Mouse (Mus musculus) E14TG2a.4 (cell line): ENCODE data around the gene Pkn2.
A peak's percentile ranks its signal among the peaks of the same experiment; 100 is the strongest.

Experiments used
- H3K27me3 ChIP-seq: 2 replicates; pipeline ENCODE4 v1.6.1; 2014; ENCODE audit warnings: low read length, control low read depth; ENCODE audit not compliant: insufficient read depth
- H3K36me3 ChIP-seq: 2 replicates; pipeline ENCODE4 v1.6.1; 2014; ENCODE audit warnings: low read length, control low read depth; ENCODE audit not compliant: insufficient read depth
- H3K4me1 ChIP-seq: replicated peaks from 2 replicates; pipeline ENCODE4 v1.6.1; 2014; ENCODE audit warnings: low read depth, low read length, control low read depth
- H3K4me3 ChIP-seq: replicated peaks from 2 replicates; pipeline ENCODE4 v1.5.1; 2014; ENCODE audit warnings: mild to moderate bottlenecking, low read length
- H3K9me3 ChIP-seq: 2 replicates; pipeline ENCODE4 v1.6.1; 2014; ENCODE audit warnings: low read length, control low read depth
- CTCF ChIP-seq: conservative IDR thresholded peaks from 2 replicates; pipeline ENCODE4 v1.5.1; 2014; ENCODE audit warnings: low read length
- NANOG ChIP-seq: IDR thresholded peaks from 2 replicates; pipeline ENCODE4 v1.6.1; 2014; ENCODE audit warnings: borderline replicate concordance, low read length, mixed read lengths
- POU5F1 ChIP-seq: IDR thresholded peaks from 2 replicates; pipeline ENCODE4 v1.6.1; 2014; ENCODE audit warnings: low read length, borderline replicate concordance

Pkn2 gene

DNA sequence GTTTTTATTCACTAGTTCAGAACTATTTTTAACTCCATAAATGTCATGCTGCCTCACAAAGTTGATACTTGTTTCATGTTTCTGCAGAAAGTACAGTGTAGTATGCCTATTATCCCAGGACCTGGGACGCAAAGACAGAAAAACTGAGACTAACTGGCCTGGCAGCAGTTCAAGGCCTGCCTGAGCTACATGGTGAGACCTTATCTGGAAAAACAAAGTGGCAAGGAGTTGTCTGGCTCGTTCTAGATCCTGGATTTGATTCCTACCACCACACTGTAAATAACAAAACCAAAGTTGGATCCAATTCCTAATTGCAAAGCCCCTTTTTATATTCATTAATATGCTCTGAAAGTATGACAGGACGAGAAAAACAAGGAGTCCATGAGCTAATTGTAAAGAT is 25.0 kb downstream of the Pkn2 start:
- TF ChIP-seq CTCF (no peak), NANOG (no peak), POU5F1 (no peak)
- Histone ChIP-seq H3K27me3 (no peaks in the 10 kb centered on the region), H3K4me3 (no peak overlapping the region), H3K36me3 (peaks cover 7% of the 10 kb centered on the region; the same call in 1 of the 2 replicates), H3K9me3 (no peaks in the 10 kb centered on the region), H3K4me1 (peaks cover 11% of the 10 kb centered on the region; the same call in 1 of the 2 replicates)

DNA sequence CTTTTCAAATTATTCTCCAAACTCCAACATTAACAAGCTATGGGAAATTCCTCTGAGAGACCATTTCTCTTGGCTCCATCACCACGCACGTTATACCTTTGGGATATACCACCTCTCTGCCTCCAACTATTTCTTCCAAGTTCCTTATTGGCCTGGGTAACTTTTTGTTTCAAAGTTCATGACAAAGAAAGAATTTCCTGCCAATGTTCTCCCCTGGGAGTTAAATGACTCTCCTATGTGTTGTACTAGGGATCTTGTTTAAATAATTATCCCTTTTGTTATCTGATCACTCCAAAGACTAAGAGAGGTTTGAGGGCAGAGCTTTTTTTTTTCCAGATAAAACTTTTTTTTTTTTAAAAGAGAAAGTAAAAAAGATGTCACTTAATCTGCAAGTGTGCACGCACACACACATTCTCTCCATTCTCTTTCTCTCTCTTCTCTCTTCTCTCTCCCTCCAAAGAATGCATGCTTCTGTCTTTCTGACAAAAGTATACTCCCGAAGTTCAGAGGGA is 25.8 kb downstream of the Pkn2 start:
- TF ChIP-seq CTCF (no peak), NANOG (no peak), POU5F1 (no peak)
- Histone ChIP-seq H3K9me3 (no peaks in the 10 kb centered on the region), H3K4me1 (peaks cover 11% of the 10 kb centered on the region; the same call in 1 of the 2 replicates), H3K36me3 (peaks cover 7% of the 10 kb centered on the region; the same call in 1 of the 2 replicates), H3K27me3 (no peaks in the 10 kb centered on the region), H3K4me3 (no peak overlapping the region)

DNA sequence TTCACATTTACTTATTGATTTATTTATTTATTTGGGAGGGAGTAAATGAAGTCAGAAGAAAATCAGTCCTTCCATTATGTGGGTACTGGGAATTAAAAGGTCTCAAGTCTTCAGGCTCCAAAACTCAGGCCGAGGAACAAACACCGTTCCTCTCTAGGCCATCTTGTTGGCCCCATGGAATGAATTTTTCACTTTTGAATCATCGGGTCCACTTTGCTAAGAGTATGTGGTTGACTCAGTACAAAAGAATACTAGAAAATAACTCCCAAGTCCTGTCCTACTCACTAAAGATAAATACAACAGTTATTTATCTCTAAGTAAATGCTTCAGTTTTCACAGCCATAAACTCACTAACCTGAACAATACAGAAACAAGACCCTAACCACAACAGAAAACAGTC is 28.9 kb downstream of the Pkn2 start:
- H3K36me3 ChIP-seq: peaks cover 13% of the 10 kb centered on the region; the same call in 1 of the 2 replicates
- peaks cover 11% of the 10 kb centered on the region; the same call in 1 of the 2 replicates for H3K4me1 ChIP-seq
- no peaks in the 10 kb centered on the region for H3K27me3 ChIP-seq
- no peak overlapping the region for H3K4me3 ChIP-seq
- H3K9me3 ChIP-seq: no peaks in the 10 kb centered on the region
- TF ChIP-seq NANOG: no peak
- no peak for TF ChIP-seq POU5F1
- no peak for TF ChIP-seq CTCF

DNA sequence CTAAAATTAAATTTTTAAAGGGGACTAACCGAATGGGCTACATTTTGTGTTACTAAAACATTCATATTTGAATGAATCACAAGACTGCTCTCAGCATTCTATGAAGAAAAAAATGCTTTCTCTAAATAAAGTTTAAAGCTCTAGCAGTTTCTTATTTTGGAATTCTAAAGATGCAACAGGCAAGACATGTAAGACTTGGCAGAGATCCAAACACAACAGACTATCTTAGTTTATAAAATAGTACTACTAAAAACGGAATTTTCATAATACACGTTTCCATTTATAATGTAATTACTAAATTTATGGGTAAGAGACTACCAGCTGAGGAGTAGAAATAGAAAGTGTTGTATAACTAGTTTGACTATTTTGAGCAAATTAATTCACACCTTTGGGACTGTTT is 30.2 kb downstream of the Pkn2 start:
- Histone ChIP-seq H3K4me1 (peaks cover 8% of the 10 kb centered on the region; the same call in 1 of the 2 replicates), H3K36me3 (peaks cover 13% of the 10 kb centered on the region; the same call in 1 of the 2 replicates), H3K9me3 (no peaks in the 10 kb centered on the region), H3K27me3 (no peaks in the 10 kb centered on the region), H3K4me3 (no peak overlapping the region)
- no peak for TF ChIP-seq POU5F1
- TF ChIP-seq CTCF: no peak
- TF ChIP-seq NANOG: no peak

DNA sequence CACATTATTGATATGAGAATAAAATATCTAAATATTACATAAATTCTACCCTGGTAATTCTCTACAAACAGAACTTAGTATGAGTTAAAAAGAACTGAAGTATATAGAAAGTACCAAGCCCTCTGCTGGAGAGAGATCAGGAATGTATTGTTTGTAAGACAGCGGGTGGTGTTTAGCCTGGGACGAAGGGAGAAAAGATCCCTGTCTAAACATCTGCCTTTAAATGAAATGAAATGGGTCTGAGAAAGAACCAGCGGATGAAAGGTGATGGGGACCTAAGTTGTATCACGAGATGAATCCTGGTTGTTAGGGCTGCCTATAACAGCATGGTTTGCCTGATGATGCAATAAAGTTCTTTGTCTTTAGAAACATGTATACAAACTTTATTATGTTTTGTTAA is 41.8 kb downstream of the Pkn2 start:
- Histone ChIP-seq H3K4me3 (no peak overlapping the region), H3K36me3 (peaks cover 36% of the 10 kb centered on the region)

DNA sequence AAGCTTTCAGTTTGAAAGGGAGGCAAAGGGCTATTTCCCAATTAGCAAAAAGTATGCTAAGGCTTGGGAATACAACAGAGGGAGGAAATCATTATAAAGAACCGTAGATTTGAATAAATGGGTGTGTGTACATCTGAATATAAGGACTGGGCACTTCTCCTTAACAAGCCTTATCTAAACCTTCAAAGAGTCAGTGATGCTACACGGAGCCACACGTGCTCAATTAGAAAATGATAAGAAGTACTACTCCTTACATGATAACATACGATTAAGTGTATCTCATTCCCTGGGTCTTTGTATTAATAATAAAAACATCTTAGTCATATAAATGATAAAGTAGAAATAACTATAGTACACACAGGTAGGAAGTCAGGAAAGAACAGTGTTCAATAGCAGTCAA is 47.0 kb downstream of the Pkn2 start:
- Histone ChIP-seq H3K4me3 (no peak overlapping the region), H3K27me3 (no peaks in the 10 kb centered on the region), H3K4me1 (peaks cover 3% of the 10 kb centered on the region; the same call in 1 of the 2 replicates), H3K9me3 (no peaks in the 10 kb centered on the region), H3K36me3 (peaks cover 31% of the 10 kb centered on the region)
- no peak for TF ChIP-seq POU5F1
- TF ChIP-seq NANOG: no peak
- no peak for TF ChIP-seq CTCF

More for the DNA sequence above, 41.8 kb downstream of the Pkn2 start:
- no peak for TF ChIP-seq CTCF
- peak; percentile 48; the same call in 1 of the 2 replicates for TF ChIP-seq NANOG
- TF ChIP-seq POU5F1: no peak
- peaks cover 11% of the 10 kb centered on the region; the same call in 1 of the 2 replicates for H3K4me1 ChIP-seq
- H3K27me3 ChIP-seq: no peaks in the 10 kb centered on the region
- peaks cover 6% of the 10 kb centered on the region; the same call in 1 of the 2 replicates for H3K9me3 ChIP-seq

DNA sequence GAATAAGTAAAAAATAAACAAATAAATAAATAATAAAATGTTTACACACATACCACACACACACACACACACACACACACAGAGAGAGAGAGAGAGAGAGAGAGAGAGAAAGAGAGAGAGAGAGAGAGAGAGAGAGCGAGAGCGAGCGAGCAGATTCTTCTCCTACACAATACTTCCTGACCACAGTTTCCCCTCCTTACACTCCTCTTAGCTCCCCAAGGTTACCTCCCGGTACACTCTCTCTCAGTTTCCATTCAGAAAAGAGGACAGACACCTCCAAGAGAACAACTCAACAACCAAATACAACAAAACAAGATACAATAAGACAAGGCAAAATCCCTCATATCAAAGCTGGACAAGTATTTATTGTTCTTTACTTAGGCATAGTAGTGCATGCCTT is 47.8 kb downstream of the Pkn2 start:
- no peak overlapping the region for H3K4me3 ChIP-seq
- no peaks in the 10 kb centered on the region for H3K9me3 ChIP-seq
- no peaks in the 10 kb centered on the region for H3K4me1 ChIP-seq
- TF ChIP-seq CTCF: no peak
- TF ChIP-seq POU5F1: no peak
- TF ChIP-seq NANOG: no peak
- H3K36me3 ChIP-seq: peaks cover 30% of the 10 kb centered on the region
- H3K27me3 ChIP-seq: no peaks in the 10 kb centered on the region

DNA sequence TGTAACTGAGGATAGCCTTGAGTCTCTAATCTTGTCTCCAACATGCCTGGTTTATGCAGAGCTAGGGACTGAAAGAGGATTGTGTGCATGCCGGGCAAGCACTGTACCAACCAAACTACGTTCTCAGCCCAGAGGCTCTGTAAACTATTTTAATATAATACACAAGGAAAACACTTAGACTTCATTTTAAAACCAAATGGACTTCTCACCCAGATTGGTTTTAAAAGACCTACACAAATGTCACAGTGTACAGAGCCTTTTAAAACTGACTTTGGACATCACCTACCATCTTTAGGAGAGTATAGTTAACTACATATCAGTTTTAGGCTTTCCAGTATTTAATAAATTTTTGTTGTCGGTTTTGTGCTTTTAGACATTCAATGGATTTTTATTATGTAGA is 48.9 kb downstream of the Pkn2 start:
- no peaks in the 10 kb centered on the region for H3K27me3 ChIP-seq
- H3K4me1 ChIP-seq: no peaks in the 10 kb centered on the region
- TF ChIP-seq CTCF (no peak), NANOG (no peak), POU5F1 (no peak)
- no peak overlapping the region for H3K4me3 ChIP-seq
- H3K9me3 ChIP-seq: no peaks in the 10 kb centered on the region
- H3K36me3 ChIP-seq: peaks cover 32% of the 10 kb centered on the region

DNA sequence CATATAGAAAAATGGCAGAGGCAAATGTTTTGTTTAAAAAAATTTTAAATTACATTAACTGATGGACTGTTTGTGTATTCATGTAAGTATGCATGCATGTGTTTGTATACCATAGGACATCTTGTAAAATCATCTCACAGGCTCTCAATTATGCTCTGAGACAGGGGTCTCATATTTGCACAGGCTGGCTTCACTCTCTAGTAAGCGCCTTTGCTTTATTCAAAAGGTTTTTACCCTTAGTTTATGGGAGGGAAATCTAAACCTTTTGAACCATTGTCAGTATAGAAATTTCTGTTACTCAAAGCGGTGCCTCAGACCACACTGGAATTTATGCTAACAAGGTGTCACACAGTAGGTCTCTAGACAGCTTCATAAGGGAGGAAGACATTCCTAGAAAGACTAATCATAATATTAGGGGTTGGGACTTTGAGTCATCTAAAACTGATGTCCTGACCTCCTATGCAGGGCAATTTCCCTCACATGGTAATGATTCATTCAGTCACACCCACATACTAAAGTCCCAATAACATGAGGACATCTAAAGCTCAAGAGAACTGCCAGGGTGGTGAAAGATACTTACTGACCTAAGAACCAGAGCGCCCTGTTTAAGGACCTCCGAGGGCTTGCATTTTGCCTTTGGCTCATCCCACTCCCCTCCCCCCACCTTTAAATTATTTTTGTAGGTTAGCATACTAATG is 55.2 kb downstream of the Pkn2 start:
- peaks cover 67% of the 10 kb centered on the region for H3K36me3 ChIP-seq
- no peaks in the 10 kb centered on the region for H3K4me1 ChIP-seq
- H3K4me3 ChIP-seq: no peak overlapping the region
- no peaks in the 10 kb centered on the region for H3K9me3 ChIP-seq
- H3K27me3 ChIP-seq: no peaks in the 10 kb centered on the region
- TF ChIP-seq POU5F1 (no peak), NANOG (no peak), CTCF (no peak)
